Mouse (Mus musculus) granulocyte monocyte progenitor cell, adult 5-6 weeks (primary cell): ENCODE results near the gene Pacsin2. TPM values are rescaled to one million over a fixed set of nuclear protein-coding genes. Genes with fewer than 3 reads are reported as not detected.

ENCODE experiments used
- ATAC-seq: replicated peaks from 2 replicates; pipeline ENCODE4 v1.8.0; 2016; ENCODE audit warnings: mild to moderate bottlenecking, moderate TSS enrichment, inconsistent platforms; ENCODE audit not compliant: poor library complexity, severe bottlenecking
- total RNA-seq, 2 experiments: library from RNA; stranded (forward) in 1 of 2; stranded (reverse) in 1 of 2; fragments of 200-712, 200-1000 nt in 1 of 2; fragments of >200 nt in 1 of 2; fragmentation: Nextera tagmentation in 1 of 2; gene quantifications; 2 replicates each; pipeline ENCODE4 v1.2.3; 2014 to 2017

Gene Pacsin2
- total RNA-seq, 2 experiments from 2014 or later: 43.3 to 65.2 TPM

- no peak for ATAC-seq
Observed at GRCm38 (mm10) chr15:83345898-83346529, 118.4 kb downstream of the Pacsin2 start.

GRCm38 (mm10) chr15:83344956-83345355, 119.5 kb downstream of the Pacsin2 start:
- no peak for ATAC-seq

GRCm38 (mm10) chr15:83344157-83344556, 120.2 kb downstream of the Pacsin2 start:
- ATAC-seq: no peak

- no peak for ATAC-seq
Observed at GRCm38 (mm10) chr15:83338908-83339307, 125.5 kb downstream of the Pacsin2 start.

GRCm38 (mm10) chr15:83337903-83338870, 126.2 kb downstream of the Pacsin2 start:
- ATAC-seq: no peak

- no peak for ATAC-seq
Observed at GRCm38 (mm10) chr15:83332373-83332772, 132.0 kb downstream of the Pacsin2 start.

- ATAC-seq: no peak
Observed at GRCm38 (mm10) chr15:83328952-83329351, 135.5 kb downstream of the Pacsin2 start.

Other genes with a start within 250 kb of the Pacsin2 start
- gene A4galt, start 212.8 kb downstream of the Pacsin2 start, total RNA-seq (2014; fragmentation: Nextera tagmentation): not detected in 2 replicates
- not detected in 2 replicates for gene A4galt, start 212.8 kb downstream of the Pacsin2 start, total RNA-seq (2017)
- gene Arfgap3, start 114.4 kb downstream of the Pacsin2 start, total RNA-seq (2014; fragmentation: Nextera tagmentation): 14.9 and 27.9 TPM in 2 replicates
- 26.0 and 26.6 TPM in 2 replicates for gene Arfgap3, start 114.4 kb downstream of the Pacsin2 start, total RNA-seq (2017)
- 5.3 and 9.0 TPM in 2 replicates for gene Ttll1, start 46.3 kb upstream of the Pacsin2 start, total RNA-seq (2014; fragmentation: Nextera tagmentation)
- gene Ttll1, start 46.3 kb upstream of the Pacsin2 start, total RNA-seq (2017): 2.8 and 4.6 TPM in 2 replicates
- not detected in 2 replicates for gene Bik, start 62.3 kb upstream of the Pacsin2 start, total RNA-seq (2014; fragmentation: Nextera tagmentation)
- gene Bik, start 62.3 kb upstream of the Pacsin2 start, total RNA-seq (2017): not detected in 2 replicates
- gene Tspo, start 99.0 kb upstream of the Pacsin2 start, total RNA-seq (2014; fragmentation: Nextera tagmentation): 204 and 312 TPM in 2 replicates
- 119 and 155 TPM in 2 replicates for gene Tspo, start 99.0 kb upstream of the Pacsin2 start, total RNA-seq (2017)
- 10.8 and 15.3 TPM in 2 replicates for gene Mcat, start 99.2 kb upstream of the Pacsin2 start, total RNA-seq (2014; fragmentation: Nextera tagmentation)
- 14.8 and 21.1 TPM in 2 replicates for gene Mcat, start 99.2 kb upstream of the Pacsin2 start, total RNA-seq (2017)
- gene Ttll12, start 130.6 kb upstream of the Pacsin2 start, total RNA-seq (2014; fragmentation: Nextera tagmentation): 15.1 and 23.6 TPM in 2 replicates
- gene Ttll12, start 130.6 kb upstream of the Pacsin2 start, total RNA-seq (2017): 9.7 and 10.1 TPM in 2 replicates